Mouse (Mus musculus) ovary, adult 10 weeks (tissue): ENCODE results near the gene 7530416G11Rik. TPM values are rescaled to one million over a fixed set of nuclear protein-coding genes. Genes with fewer than 3 reads are reported as not detected.

Experiments used
- polyA plus RNA-seq: library from polyadenylated mRNA; stranded (reverse); fragments of 350-450 nt; fragmentation: Illumina TruSeq; extraction: RNeasy Lipid Tissue Mini Kit (QIAGEN cat#74804); gene quantifications from one replicate; pipeline ENCODE4 v1.2.3, GENCODE M21; 2014

7530416G11Rik gene
- polyA plus RNA-seq: not detected

DNA sequence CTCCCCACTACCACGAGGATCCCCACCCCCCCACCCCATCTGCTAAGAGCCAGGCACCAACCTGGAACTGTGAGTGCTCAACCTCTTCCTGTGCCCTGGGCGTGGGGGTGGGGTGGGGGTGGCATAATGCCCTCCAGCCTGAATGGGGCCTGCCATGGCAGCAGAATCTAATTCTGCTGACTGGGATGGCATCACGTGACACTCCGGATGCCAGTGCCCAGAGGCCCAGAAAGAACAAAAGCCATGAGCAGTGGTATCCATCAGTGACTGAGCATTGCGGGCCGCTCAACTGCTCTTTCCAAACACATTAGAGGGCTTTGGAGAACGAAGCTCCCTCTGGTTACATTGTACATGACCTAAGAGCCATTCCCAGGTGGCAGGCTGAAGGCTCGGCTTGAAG, at the start of gene 7530416G11Rik:
Gene 7530416G11Rik (minus strand): TSS at position 101 of the 400 bp plus-strand sequence.

Other genes starting within 250 kb of the 7530416G11Rik start
- gene Atxn10, start 167.0 kb downstream of the 7530416G11Rik start, polyA plus RNA-seq: 208 TPM
- gene Wnt7b, start 79.2 kb upstream of the 7530416G11Rik start, polyA plus RNA-seq: not detected
- gene Ppara, start 231.8 kb upstream of the 7530416G11Rik start, polyA plus RNA-seq: 4.3 TPM